Mouse (Mus musculus) heart, postnatal 36 days (tissue): ENCODE results near the gene Tldc1. TPM values are rescaled to one million over a fixed set of nuclear protein-coding genes. Genes with fewer than 3 reads are reported as not detected.
A peak's percentile ranks its signal among the peaks of the same experiment; 100 is the strongest.

ENCODE experiments used
- DNase-seq, 2 experiments: peaks; one replicate each; pipeline ENCODE4 v3.0.0; 2021 to 2022
- intact Hi-C: fragments of 180-260 bp; cut with DNase I; formaldehyde crosslinking; loops from one replicate; pipeline ENCODE4 v1.15.1; 2025
- total RNA-seq, 2 experiments: library from RNA; stranded (reverse); gene quantifications; 2 replicates each; pipeline ENCODE4 v1.2.3; 2021

Gene Tldc1
- total RNA-seq, 2 experiments from 2014 or later, result 11.1 to 13.3 TPM

DNA sequence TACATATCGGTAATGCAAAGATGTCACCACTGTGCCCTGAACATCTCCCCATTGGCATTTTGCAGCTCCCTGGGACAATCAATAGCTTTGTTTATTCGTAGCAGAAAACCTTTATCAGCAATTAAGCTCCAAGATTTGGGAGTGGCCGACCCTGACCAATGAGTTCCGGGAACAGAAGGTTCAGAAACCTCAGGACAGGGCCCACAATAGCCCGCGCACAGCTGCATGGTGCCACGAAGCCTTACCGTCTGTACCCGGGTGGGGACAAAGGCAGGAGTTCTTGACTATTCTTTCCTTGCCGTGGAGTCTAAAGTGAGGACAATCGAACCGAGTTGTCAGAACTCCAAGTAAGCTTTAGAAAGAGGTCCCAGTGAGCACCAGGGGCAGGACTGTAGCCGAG is 46.1 kb downstream of the Tldc1 start:
- no peak for DNase-seq
- intact Hi-C loops, result no loop called here

DNA sequence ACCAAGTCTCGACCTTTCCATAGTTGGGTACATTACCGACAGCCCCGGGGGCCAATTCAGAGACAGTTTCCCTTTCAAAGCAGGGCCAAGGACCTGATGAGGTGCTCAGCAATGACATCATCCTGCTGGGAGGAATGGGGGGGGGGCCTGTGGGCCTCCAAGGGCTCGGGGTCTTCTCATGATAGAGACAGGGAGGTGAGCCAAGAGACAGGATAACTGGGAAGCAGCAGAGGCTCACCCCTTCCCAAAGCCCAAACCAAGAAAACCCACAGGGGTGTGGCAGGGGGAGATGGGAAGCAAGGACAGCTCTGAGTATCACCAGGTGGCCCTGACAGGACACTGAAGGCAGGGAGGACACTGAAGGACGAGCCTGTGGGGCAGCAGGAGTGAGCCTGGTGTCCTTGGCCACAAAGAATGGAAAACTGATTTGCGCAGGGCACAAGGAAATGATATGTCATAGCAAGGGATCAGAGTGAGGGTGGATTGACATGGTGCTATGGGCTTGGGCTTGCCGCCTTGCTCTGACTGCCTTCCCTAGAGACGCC is 49.8 kb downstream of the Tldc1 start:
- intact Hi-C loops, result no loop called here
- DNase-seq, result no peak

DNA sequence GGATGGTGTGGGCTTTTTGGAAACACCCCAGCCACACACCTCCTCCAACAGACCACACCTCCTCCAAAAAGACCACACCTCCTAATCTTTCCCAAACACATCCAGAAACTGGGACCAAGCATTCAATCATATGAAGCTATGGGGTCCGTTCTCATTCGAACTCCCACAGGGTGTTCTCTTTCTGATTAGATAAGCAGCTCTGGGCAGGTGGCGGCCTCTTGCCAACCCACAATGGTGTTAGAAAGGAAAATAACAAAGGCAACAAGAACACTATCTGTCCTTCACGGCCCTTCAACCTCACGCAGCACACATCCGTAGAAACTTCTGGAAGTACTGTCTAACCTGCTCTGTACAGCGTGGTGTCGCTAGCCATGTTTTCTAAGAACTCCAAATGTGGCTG is 51.1 kb downstream of the Tldc1 start:
- no peak for DNase-seq
- intact Hi-C loops, result no loop called here

DNA sequence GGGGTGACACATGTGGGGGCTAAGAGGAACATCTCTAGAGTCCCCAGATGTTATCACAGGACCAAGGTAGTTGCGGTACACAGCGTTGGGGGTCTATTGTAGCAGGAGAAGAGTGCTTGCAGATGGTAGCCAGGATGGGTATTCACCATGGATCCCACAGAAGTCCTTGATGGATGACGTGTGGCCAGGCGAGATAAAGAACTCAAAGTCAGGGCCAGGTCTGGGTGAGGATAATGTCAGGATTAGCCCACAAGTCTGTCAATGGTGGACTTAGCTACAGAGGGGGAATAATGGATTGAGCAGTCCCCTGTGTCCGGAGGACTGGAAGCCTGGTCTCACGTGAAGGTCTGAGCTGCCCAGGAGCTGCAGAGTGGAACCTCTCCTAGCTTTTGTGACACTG is 53.6 kb downstream of the Tldc1 start:
- intact Hi-C loops, result no loop called here
- no peak for DNase-seq

DNA sequence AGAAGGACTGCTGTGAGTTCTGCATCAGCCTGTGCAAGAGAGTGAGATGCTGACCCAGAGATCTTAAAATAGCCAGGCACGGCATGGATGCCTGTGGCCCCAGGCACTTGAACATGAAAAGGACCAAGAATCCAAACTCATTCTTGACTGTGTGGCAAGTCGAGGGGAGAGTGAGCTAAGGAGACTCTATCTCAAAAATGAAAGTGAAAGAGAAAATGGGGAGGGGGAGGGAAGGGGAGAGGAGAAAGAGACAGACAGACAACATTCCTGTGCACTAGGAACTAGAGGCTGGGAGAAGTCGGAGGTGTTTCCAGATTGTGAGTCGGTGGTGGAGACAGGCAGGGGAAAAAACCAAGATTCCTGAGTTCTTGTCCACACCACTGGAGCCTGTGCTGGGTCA is 54.5 kb downstream of the Tldc1 start:
- DNase-seq, result no peak
- intact Hi-C loops, result no loop called here

DNA sequence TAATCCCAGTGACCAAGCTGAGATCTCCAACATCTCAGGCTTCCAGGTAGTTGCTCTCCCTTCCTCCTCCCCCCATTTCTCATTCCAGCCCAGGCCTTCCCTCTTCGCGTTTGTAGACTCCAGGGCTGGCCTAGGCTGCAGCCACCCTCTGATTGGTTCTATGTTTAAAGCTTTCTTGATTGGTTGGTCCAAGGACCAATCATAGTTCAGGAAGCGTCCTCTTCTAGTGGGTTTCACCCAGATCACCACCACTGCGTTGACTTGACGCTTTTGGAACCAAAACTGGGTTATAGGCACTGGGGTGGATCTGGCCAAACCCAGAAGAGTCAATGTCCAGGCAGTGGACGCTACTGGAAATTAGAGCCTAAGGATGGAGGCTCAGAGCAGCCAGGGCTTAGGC is 55.9 kb downstream of the Tldc1 start:
- intact Hi-C loops, result no loop called here
- no peak for DNase-seq

DNA sequence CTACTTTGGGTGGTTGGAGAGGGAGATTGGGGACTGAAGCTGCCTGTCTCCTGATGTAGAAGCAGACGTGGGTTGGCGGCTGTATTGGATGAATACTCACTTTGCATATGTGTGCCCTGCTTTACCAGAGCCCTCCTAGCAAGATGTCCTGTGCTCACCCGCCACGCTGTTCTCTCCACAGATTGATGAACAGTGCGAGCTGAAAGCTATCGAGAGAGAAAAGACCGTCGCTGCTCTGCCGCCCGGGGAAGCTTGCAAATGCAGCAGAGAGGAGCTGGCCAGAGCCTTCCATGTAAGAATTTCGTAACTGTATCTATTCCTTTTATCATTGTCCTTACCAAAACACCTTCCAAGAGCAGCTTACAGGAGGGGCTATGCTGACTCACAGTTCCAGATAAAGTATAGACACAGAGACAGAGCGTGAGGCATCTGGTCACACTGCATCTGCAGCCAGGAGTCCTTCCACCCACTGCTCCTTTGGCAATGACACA is 59.2 kb downstream of the Tldc1 start:
- DNase-seq, result no peak
- intact Hi-C loops, result no loop called here

DNA sequence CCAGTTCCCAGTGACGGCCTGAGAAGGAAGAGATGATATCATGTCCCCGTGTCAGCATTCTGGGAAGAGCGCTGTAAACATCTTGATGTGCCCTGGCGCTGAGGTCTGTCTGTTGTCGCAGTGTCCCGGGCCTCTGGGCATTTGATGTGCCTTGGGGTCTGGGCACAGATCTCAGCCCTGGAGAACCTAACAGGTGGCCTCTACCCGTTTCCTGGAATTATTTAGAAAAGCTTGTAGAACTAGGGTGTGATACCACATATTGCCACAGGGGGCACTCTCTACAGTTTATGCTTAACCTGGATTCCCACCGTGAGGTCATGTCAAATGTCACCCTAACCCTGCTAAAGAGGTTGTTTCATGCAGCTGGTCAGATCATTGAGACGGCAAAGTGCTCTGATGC is 60.5 kb downstream of the Tldc1 start:
- no peak for DNase-seq
- intact Hi-C loops, result no loop called here

DNA sequence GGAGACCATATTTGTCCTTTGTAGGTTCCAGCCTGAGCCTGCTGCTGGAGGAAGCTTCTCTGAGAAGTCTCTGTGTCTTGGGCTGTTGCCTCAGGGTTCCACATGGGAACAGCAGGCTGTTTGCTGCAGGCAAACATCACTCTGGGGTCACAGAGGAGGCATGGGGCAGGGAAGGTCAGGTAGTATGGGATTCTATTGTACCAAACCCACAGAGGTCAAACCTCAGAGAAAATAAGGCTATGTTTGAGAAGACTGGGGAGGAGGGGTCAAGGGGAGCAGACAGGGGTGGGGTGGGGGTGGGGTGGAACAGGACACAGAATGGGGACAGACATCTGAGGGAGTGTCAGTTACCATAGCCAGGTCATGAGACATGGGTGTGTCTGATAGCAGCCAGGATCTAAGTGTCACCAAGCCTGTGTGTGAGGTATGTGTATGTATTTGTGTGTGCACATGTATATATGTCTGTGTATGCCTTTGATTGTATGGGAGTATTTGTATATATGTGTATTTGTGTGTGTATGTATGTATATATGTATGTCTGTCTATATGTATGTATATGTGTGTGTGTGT is 61.4 kb downstream of the Tldc1 start:
- intact Hi-C loops, result no loop called here
- no peak for DNase-seq

DNA sequence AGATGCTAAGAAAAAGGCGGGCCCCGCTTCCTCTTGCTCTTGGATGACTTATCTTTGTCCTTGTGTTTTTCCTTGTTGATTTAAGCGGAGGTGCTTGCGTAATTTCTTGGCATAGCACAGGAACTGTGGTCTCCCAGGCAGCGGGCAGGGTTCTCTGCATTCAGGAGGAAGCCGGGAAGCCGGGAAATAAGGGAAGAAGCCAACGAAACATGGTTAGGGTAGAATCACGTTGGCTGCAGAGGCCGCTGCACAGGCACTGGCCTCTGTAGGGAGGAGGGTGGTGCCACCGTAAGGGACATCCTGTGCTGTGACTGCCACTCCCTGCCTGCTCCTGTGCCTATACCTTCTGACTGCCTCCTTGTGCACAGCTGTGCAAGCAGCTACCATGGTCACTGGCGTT is 63.0 kb downstream of the Tldc1 start:
- intact Hi-C loops, result no loop called here
- DNase-seq, result peak; percentile 36 to 60

DNA sequence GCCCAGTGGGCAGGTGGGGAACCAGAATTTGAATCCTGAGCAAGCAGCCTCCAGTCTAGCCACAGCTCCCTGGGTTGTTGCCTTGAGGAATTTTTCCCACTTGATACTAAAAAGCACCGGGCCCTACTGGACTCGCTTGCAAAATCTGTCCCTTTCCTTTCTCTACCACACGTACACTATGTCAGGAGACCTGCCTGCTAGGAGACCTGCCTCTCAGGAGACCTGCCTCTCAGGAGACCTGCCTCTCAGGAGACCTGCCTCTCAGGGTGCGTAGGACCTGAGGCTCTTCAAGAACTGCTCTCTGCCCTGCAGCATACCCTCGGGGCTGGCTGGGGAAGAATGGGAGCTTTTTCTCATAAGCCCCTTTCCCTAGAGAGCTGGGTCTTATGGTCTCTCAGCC is 64.8 kb downstream of the Tldc1 start:
- DNase-seq, result no peak
- intact Hi-C loops, result no loop called here

DNA sequence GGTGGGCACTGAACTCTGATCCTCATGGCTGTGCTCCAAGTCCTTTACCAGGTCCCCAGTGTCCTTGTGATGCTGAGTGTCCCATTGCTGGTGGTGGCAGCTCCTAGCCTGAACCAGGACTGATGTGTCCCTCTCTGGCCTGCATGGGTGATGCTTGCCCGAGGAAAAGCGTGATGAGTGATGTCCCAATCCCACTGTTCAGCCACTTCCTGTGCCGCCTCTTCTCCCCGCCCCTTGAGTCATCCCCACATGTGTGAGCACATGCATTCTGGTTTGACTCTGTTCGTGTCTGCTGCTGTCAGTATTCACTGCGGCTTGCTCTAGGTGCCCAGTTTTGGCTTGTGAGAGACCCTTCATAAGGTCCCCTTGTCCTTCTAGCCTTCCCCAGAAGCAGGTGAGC is 66.0 kb downstream of the Tldc1 start:
- intact Hi-C loops, result no loop called here
- DNase-seq, result peak; percentile 28 to 35

Other genes starting within 250 kb of the Tldc1 start
- gene Mbtps1, start 219.7 kb downstream of the Tldc1 start, total RNA-seq, result 10 to 100 TPM; 39.7 to 41.3 TPM
- 10 to 100 TPM; 19.1 to 21.1 TPM for gene Hsdl1, start 203.2 kb downstream of the Tldc1 start, total RNA-seq
- not detected for gene Dnaaf1, start 203.2 kb downstream of the Tldc1 start, total RNA-seq
- gene Taf1c, start 173.2 kb downstream of the Tldc1 start, total RNA-seq, result 1 to 10 TPM; 3.6 to 3.8 TPM
- gene Adad2, start 165.7 kb downstream of the Tldc1 start, total RNA-seq, result not detected
- gene Kcng4, start 142.7 kb downstream of the Tldc1 start, total RNA-seq, result under 1 TPM; 0.11 to 0.22 TPM
- 10 to 100 TPM; 33.5 to 40.7 TPM for gene Wfdc1, start 112.1 kb downstream of the Tldc1 start, total RNA-seq
- not detected for gene Atp2c2, start 78.4 kb downstream of the Tldc1 start, total RNA-seq
- 10 to 100 TPM; 17.5 to 19.0 TPM for gene Cotl1, start 62.1 kb upstream of the Tldc1 start, total RNA-seq
- 1 to 10 TPM; 2.5 to 2.6 TPM for gene Klhl36, start 83.8 kb upstream of the Tldc1 start, total RNA-seq
- 10 to 100 TPM; 45.5 to 50.8 TPM for gene Usp10, start 131.9 kb upstream of the Tldc1 start, total RNA-seq
- 1 to 10 TPM; 3.5 to 4.9 TPM for gene Gm20388, start 132.4 kb upstream of the Tldc1 start, total RNA-seq
- 10 to 100 TPM; 22.5 to 29.5 TPM for gene Crispld2, start 214.0 kb upstream of the Tldc1 start, total RNA-seq